Mouse (Mus musculus): ENCODE results near the gene Cd164l2. TPM values are rescaled to one million over a fixed set of nuclear protein-coding genes. Genes with fewer than 3 reads are reported as not detected.

The Cd164l2 gene
- polyA plus RNA-seq, 1 experiment from 2014 or later: 5.0 TPM

DNA sequence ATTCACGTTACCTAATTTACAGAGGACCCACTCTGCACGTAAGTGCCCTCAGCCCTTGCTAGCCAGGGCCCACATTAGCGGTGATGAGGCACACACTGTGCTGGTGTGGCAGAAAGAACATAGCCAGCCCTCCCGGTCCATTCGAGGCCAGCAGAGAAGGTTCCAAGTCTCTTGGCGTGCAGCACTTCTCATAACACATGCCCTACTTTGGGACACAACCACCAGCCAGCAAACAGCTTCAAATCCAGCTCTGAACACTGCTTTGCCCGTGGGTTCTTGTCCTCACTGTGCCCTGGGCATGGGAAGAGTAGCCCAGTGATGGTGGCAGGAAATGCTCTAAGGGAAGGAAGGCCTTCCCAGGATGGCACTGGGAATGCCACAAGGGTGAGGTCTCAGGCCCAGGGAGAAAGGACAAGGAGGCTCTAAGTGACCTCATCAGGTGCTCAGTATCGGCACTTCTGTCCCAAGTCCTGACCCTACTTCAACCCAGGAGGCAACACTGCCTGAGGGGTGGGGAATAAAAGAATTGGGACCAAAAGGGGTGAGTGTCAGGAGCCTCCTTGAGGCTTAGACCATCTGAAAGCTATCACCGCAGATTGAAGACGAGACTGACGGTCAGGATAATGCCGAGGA, 54.4 kb downstream of the Cd164l2 start:
- no peak overlapping the region for H3K9ac ChIP-seq
- no peak for ATAC-seq (ENCODE audit: insufficient read depth)
- peaks cover 58% of the 10 kb centered on the region for H3K36me3 ChIP-seq (ENCODE audit: insufficient read depth)
- no peak overlapping the region for H3K4me3 ChIP-seq (ENCODE audit: low read depth, low read length)
- H3K9me3 ChIP-seq (ENCODE audit: low read depth, low read length): no peaks in the 10 kb centered on the region
- no peak for TF ChIP-seq CTCF (IDR thresholded peaks at IDR 0.05; ENCODE audit: low read depth)
- H3K4me2 ChIP-seq: no peak overlapping the region
- no peak for DNase-seq
- no peaks in the 10 kb centered on the region for H3K4me1 ChIP-seq (ENCODE audit: insufficient read depth)
- H3K27me3 ChIP-seq (ENCODE audit: insufficient read depth, low read length): no peaks in the 10 kb centered on the region
- no peak overlapping the region for H3K27ac ChIP-seq (ENCODE audit: low read depth)
- 89% methylated on average over 12 of the region's 12 CpGs for WGBS

DNA sequence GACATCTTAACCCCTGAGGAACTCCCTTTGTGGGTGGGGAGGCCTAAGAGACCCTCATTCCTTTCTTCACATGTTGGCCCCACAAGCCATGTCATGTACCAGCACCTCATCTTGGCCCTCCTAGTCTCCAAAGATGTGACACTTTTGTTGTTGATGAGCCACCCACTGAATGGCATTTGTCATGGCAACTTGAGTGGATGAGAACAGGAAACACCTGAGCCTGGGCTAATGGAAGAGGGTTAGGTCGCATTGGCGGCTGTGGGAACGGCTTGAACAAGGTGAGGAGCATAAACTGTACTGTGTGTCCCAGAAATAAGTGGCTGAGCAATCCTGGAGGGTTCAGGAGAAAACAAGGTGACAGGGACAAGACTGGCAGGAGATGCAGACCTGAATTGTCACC, 57.0 kb downstream of the Cd164l2 start:
- no peaks in the 10 kb centered on the region for H3K27me3 ChIP-seq (ENCODE audit: insufficient read depth, low read length)
- H3K4me3 ChIP-seq (ENCODE audit: low read depth, low read length): no peak overlapping the region
- H3K9ac ChIP-seq: no peak overlapping the region
- no peak for TF ChIP-seq CTCF (IDR thresholded peaks at IDR 0.05; ENCODE audit: low read depth)
- H3K27ac ChIP-seq (ENCODE audit: low read depth): no peak overlapping the region
- H3K4me2 ChIP-seq: no peak overlapping the region
- no peaks in the 10 kb centered on the region for H3K9me3 ChIP-seq (ENCODE audit: low read depth, low read length)
- 84% methylated on average over 3 of the region's 3 CpGs for WGBS
- DNase-seq (no peak), ATAC-seq (ENCODE audit: insufficient read depth) (no peak)
- H3K4me1 ChIP-seq (ENCODE audit: insufficient read depth): no peaks in the 10 kb centered on the region
- H3K36me3 ChIP-seq (ENCODE audit: insufficient read depth): peaks cover 58% of the 10 kb centered on the region

DNA sequence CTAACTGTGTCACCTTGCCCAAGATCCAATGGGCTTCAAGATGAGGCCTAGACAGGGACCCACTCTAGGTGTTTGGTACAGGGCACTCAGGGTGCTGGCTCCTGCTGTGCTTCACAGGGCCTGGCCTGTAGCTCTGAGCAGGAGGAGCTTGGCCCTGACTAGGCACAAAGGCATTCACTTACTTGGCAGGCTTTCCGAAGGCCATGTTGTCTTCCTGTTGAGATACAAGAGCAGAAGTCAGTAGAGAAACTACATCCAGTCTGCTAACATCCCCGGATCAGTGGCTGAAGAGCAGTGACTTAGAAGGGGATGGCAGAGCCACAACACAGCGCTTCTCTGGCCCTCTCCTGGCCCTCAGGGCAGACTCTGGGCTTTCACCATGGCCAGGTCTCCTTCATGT, 57.7 kb downstream of the Cd164l2 start:
- ATAC-seq (ENCODE audit: insufficient read depth) (no peak), DNase-seq (no peak)
- no peaks in the 10 kb centered on the region for H3K27me3 ChIP-seq (ENCODE audit: insufficient read depth, low read length)
- H3K4me2 ChIP-seq: no peak overlapping the region
- H3K9ac ChIP-seq: no peak overlapping the region
- no peaks in the 10 kb centered on the region for H3K9me3 ChIP-seq (ENCODE audit: low read depth, low read length)
- H3K27ac ChIP-seq (ENCODE audit: low read depth): no peak overlapping the region
- WGBS: 92% methylated on average over 3 of the region's 3 CpGs
- H3K4me3 ChIP-seq (ENCODE audit: low read depth, low read length): no peak overlapping the region
- no peaks in the 10 kb centered on the region for H3K4me1 ChIP-seq (ENCODE audit: insufficient read depth)
- TF ChIP-seq CTCF (IDR thresholded peaks at IDR 0.05; ENCODE audit: low read depth): no peak
- peaks cover 59% of the 10 kb centered on the region for H3K36me3 ChIP-seq (ENCODE audit: insufficient read depth)

DNA sequence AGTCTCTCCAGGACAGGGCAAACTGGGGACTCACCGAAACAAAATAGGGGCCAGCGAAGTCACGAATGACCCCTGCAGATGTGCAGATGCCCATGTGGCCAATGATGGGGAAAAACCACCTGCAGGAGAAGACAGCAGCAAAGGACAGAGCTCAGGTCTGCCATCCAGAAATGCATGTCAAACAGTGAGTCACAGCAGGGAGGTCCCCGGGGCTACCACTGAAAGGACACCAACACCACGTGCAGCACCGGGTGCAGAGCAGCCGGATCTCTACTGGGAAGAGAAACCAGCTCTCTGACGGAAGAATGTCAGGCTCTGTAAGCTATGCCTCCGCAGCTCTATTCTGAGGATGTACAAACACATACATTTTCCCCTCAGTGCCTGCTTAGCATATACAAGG, 59.0 kb downstream of the Cd164l2 start:
- Histone ChIP-seq H3K9ac (no peak overlapping the region), H3K4me1 (ENCODE audit: insufficient read depth) (no peaks in the 10 kb centered on the region), H3K4me2 (no peak overlapping the region), H3K36me3 (ENCODE audit: insufficient read depth) (peaks cover 51% of the 10 kb centered on the region), H3K27me3 (ENCODE audit: insufficient read depth, low read length) (no peaks in the 10 kb centered on the region), H3K4me3 (ENCODE audit: low read depth, low read length) (no peak overlapping the region), H3K27ac (ENCODE audit: low read depth) (no peak overlapping the region), H3K9me3 (ENCODE audit: low read depth, low read length) (no peaks in the 10 kb centered on the region)
- ATAC-seq (ENCODE audit: insufficient read depth) (no peak), DNase-seq (no peak)
- no peak for TF ChIP-seq CTCF (IDR thresholded peaks at IDR 0.05; ENCODE audit: low read depth)
- 88% methylated on average over 9 of the region's 9 CpGs for WGBS

Small RNA genes lying within 50 kb of the gene (microRNA-seq; reads per million reads assigned to microRNA genes)
- gene Mir7017 (ENCODE audit: borderline number of aligned reads): not detected

Other genes starting within 250 kb of the Cd164l2 start
- 0.46 and 0.66 TPM in 2 replicates for gene Fgr, start 238.0 kb upstream of the Cd164l2 start, polyA plus RNA-seq (2014; fragmentation: Nextera tagmentation; extraction: Ambion mirVana)
- 10.2 and 10.5 TPM in 2 replicates for gene Ahdc1, start 200.9 kb upstream of the Cd164l2 start, polyA plus RNA-seq (2014; fragmentation: Nextera tagmentation; extraction: Ambion mirVana)
- gene Wasf2, start 81.6 kb upstream of the Cd164l2 start, polyA plus RNA-seq (2014; fragmentation: Nextera tagmentation; extraction: Ambion mirVana): 96.3 and 101 TPM in 2 replicates
- 0.18 TPM in 1 of 2 replicates, not detected in the other for gene Gpr3, start 405 bp downstream of the Cd164l2 start, polyA plus RNA-seq (2014; fragmentation: Nextera tagmentation; extraction: Ambion mirVana)
- gene Map3k6, start 28.7 kb downstream of the Cd164l2 start, polyA plus RNA-seq (2014; fragmentation: Nextera tagmentation; extraction: Ambion mirVana): 2.0 and 2.2 TPM in 2 replicates
- 0.73 and 0.84 TPM in 2 replicates for gene Sytl1, start 51.0 kb downstream of the Cd164l2 start, polyA plus RNA-seq (2014; fragmentation: Nextera tagmentation; extraction: Ambion mirVana)
- gene Tmem222, start 65.7 kb downstream of the Cd164l2 start, polyA plus RNA-seq (2014; fragmentation: Nextera tagmentation; extraction: Ambion mirVana): 86.5 and 88.1 TPM in 2 replicates
- 13.8 and 15.3 TPM in 2 replicates for gene Wdtc1, start 141.3 kb downstream of the Cd164l2 start, polyA plus RNA-seq (2014; fragmentation: Nextera tagmentation; extraction: Ambion mirVana)
- gene Slc9a1, start 157.6 kb downstream of the Cd164l2 start, polyA plus RNA-seq (2014; fragmentation: Nextera tagmentation; extraction: Ambion mirVana): 8.7 and 9.7 TPM in 2 replicates